Mouse (Mus musculus): ENCODE data around the gene Acvr1b. TPM values are rescaled to one million over a fixed set of nuclear protein-coding genes. Genes with fewer than 3 reads are reported as not detected.

Gene Acvr1b
- polyA plus RNA-seq, 1 experiment from 2014 or later = 18.8 TPM

GRCm38 (mm10) chr15:101228866-101229590, 55.2 kb downstream of the Acvr1b start:
- H3K9ac ChIP-seq = no peak overlapping the region
- ATAC-seq (ENCODE audit: low read depth) = no peak

DNA sequence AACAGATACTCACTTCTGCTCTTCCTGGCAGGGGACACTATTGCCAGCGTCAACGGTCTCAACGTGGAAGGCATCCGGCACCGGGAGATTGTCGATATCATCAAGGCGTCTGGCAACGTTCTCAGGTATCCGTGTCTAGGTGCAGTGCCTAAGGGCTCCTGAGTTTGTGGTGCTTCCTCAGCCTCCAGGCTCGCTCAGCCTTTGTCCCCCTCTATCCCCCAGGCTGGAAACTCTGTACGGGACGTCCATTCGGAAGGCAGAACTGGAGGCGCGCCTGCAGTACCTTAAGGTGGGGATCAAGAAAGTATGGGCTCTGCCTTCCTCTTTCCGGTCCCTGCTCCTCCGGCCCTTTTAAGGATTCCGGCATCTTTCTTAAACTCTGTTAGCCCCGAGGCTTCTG, 56.6 kb downstream of the Acvr1b start:
- Histone ChIP-seq H3K4me1 (replicated peaks) (peaks cover 32% of the 10 kb centered on the region), H3K9ac (no peak overlapping the region), H3K9me3 (no peaks in the 10 kb centered on the region), H3K27ac (replicated peaks) (no peak overlapping the region), H3K4me3 (no peak overlapping the region), H3K4me2 (no peak overlapping the region), H3K27me3 (peaks cover 2% of the 10 kb centered on the region; the same call in 1 of the 2 replicates), H3K36me3 (peaks cover 23% of the 10 kb centered on the region)
- ATAC-seq (ENCODE audit: low read depth) = no peak
- 96% methylated on average over 19 of the region's 19 CpGs for WGBS

More at GRCm38 (mm10) chr15:101228866-101229590, 55.2 kb downstream of the Acvr1b start:
- H3K4me1 ChIP-seq (replicated peaks) = peaks cover 32% of the 10 kb centered on the region
- no peak overlapping the region for H3K4me2 ChIP-seq
- 86% methylated on average over 21 of the region's 21 CpGs for WGBS
- peaks cover 23% of the 10 kb centered on the region for H3K36me3 ChIP-seq
- no peak overlapping the region for H3K4me3 ChIP-seq
- no peak overlapping the region for H3K27ac ChIP-seq (replicated peaks)
- peaks cover 10% of the 10 kb centered on the region; the same call in 1 of the 2 replicates for H3K27me3 ChIP-seq
- no peaks in the 10 kb centered on the region for H3K9me3 ChIP-seq

DNA sequence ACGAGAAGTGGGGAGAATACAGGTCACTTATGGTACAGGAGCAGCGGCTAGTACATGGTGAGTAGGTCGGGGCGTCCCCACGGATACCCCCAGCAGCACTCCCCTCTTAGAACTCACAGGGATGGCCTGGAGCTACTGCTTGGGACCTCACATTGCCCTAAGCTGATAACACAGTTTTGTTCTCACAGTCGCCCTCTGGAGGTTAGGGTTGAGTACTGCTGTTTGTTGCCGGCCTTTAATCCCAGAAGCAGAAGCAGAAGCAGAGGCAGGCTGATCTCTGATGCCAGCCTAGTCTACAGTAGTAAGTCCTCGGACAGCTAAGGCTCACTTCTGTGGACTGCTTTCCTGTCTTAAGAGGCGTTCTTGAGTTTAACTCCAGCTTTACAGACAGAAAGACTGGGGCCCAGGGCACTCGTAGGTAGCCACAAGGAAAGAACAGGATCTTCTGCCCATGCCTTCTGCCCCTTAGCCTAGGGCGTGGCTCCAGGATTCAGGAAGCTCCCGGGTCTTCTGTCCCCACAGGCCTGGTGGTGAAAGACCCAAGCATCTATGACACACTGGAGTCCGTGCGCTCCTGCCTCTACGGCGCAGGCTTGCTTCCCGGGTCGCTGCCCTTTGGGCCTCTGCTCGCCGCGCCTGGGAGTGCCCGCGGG, 57.3 kb downstream of the Acvr1b start:
- Histone ChIP-seq H3K27me3 (no peaks in the 10 kb centered on the region), H3K4me3 (peak overlapping the region; percentile 23), H3K27ac (replicated peaks) (no peak overlapping the region), H3K4me2 (peak overlapping the region; percentile 48), H3K9ac (peak overlapping the region; percentile 58), H3K36me3 (peaks cover 23% of the 10 kb centered on the region), H3K9me3 (no peaks in the 10 kb centered on the region), H3K4me1 (replicated peaks) (peaks cover 38% of the 10 kb centered on the region)
- no peak for ATAC-seq (ENCODE audit: low read depth)
- 77% methylated on average over 23 of the region's 23 CpGs for WGBS

DNA sequence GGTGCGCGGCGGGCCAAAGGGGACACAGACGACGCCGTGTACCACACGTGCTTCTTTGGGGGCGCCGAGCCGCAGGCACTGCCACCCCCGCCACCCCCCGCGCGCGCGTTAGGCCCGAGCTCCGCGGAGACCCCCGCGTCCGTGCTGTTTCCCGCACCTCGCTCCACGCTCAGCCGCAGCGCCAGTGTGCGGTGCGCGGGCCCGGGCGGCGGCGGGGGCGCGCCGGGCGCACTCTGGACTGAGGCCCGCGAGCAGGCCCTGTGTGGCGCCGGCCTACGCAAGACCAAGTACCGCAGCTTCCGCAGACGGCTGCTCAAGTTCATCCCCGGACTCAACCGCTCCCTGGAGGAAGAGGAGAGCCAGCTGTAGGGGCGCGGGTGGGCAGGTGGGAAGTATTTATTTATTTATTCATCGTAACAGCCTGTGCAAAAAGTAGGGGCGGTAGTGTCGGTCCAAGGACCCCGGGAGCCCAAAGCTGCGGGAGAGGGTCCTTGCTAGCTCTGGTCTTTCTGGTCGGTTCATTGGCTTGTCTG, 57.8 kb downstream of the Acvr1b start:
- H3K36me3 ChIP-seq = peaks cover 23% of the 10 kb centered on the region
- H3K4me2 ChIP-seq = peak overlapping the region; percentile 48
- ATAC-seq (ENCODE audit: low read depth) = no peak
- peaks cover 39% of the 10 kb centered on the region for H3K4me1 ChIP-seq (replicated peaks)
- no peaks in the 10 kb centered on the region for H3K9me3 ChIP-seq
- H3K9ac ChIP-seq = peak overlapping the region; percentile 58
- WGBS = 49% methylated on average over 54 of the region's 56 CpGs
- H3K27ac ChIP-seq (replicated peaks) = no peak overlapping the region
- peak overlapping the region; percentile 23 for H3K4me3 ChIP-seq
- H3K27me3 ChIP-seq = no peaks in the 10 kb centered on the region

DNA sequence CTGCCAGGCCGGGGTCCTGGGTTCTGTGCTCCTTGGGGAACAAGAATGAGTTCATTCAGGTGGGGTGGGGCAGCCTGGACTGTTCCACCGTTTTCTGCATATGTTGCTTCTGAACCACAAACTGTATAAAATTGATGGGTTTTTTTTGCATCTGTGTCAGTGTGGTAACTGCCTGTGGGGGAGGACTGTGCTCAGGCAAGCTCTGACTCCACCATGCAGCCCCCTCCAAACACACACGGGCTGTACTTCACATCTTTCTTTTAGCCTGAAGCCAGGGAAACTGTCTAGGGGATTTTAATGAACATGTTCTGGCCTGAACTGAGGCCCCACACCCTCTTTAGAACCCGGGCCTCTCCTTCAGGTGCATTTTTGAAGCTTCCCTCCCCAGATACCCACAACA, 58.7 kb downstream of the Acvr1b start:
- no peak overlapping the region for H3K4me3 ChIP-seq
- no peak for ATAC-seq (ENCODE audit: low read depth)
- no peak overlapping the region for H3K9ac ChIP-seq
- 76% methylated on average over 4 of the region's 4 CpGs for WGBS
- H3K36me3 ChIP-seq = peaks cover 23% of the 10 kb centered on the region
- H3K9me3 ChIP-seq = no peaks in the 10 kb centered on the region
- H3K4me2 ChIP-seq = no peak overlapping the region
- H3K27ac ChIP-seq (replicated peaks) = no peak overlapping the region
- peaks cover 36% of the 10 kb centered on the region for H3K4me1 ChIP-seq (replicated peaks)
- H3K27me3 ChIP-seq = no peaks in the 10 kb centered on the region

- Histone ChIP-seq H3K36me3 (peaks cover 23% of the 10 kb centered on the region), H3K4me2 (no peak overlapping the region), H3K4me3 (no peak overlapping the region), H3K27ac (replicated peaks) (no peak overlapping the region), H3K9ac (no peak overlapping the region), H3K27me3 (peaks cover 3% of the 10 kb centered on the region), H3K4me1 (replicated peaks) (peaks cover 30% of the 10 kb centered on the region), H3K9me3 (no peaks in the 10 kb centered on the region)
- WGBS = 92% methylated on average over 3 of the region's 3 CpGs
- ATAC-seq (ENCODE audit: low read depth) = no peak
Observed at GRCm38 (mm10) chr15:101233183-101233582, 59.3 kb downstream of the Acvr1b start.

- no peak overlapping the region for H3K4me2 ChIP-seq
- peaks cover 9% of the 10 kb centered on the region for H3K27me3 ChIP-seq
- H3K4me1 ChIP-seq (replicated peaks) = peaks cover 28% of the 10 kb centered on the region
- ATAC-seq (ENCODE audit: low read depth) = no peak
- no peaks in the 10 kb centered on the region for H3K9me3 ChIP-seq
- peaks cover 23% of the 10 kb centered on the region for H3K36me3 ChIP-seq
- 14% methylated on average over 11 of the region's 11 CpGs for WGBS
- H3K9ac ChIP-seq = no peak overlapping the region
- H3K27ac ChIP-seq (replicated peaks) = no peak overlapping the region
- no peak overlapping the region for H3K4me3 ChIP-seq
Observed at GRCm38 (mm10) chr15:101233641-101234275, 59.9 kb downstream of the Acvr1b start.

- WGBS = 63% methylated on average over 10 of the region's 10 CpGs
- Histone ChIP-seq H3K27me3 (peaks cover 9% of the 10 kb centered on the region), H3K4me1 (replicated peaks) (peaks cover 33% of the 10 kb centered on the region), H3K9me3 (no peaks in the 10 kb centered on the region), H3K4me2 (no peak overlapping the region), H3K9ac (no peak overlapping the region), H3K27ac (replicated peaks) (0 out of 2 replicates have a peak overlapping the region, but pooled peaks have one; percentile 5), H3K36me3 (peaks cover 16% of the 10 kb centered on the region), H3K4me3 (no peak overlapping the region)
- ATAC-seq (ENCODE audit: low read depth) = no peak
Observed at GRCm38 (mm10) chr15:101234611-101235341, 60.9 kb downstream of the Acvr1b start.

- Histone ChIP-seq H3K9me3 (no peaks in the 10 kb centered on the region), H3K4me1 (replicated peaks) (peaks cover 33% of the 10 kb centered on the region), H3K4me3 (no peak overlapping the region), H3K9ac (no peak overlapping the region), H3K36me3 (peaks cover 13% of the 10 kb centered on the region), H3K27ac (replicated peaks) (no peak overlapping the region), H3K27me3 (peaks cover 9% of the 10 kb centered on the region), H3K4me2 (no peak overlapping the region)
- WGBS = 15% methylated on average over 5 of the region's 5 CpGs
- ATAC-seq (ENCODE audit: low read depth) = no peak
Observed at GRCm38 (mm10) chr15:101235342-101235698, 61.5 kb downstream of the Acvr1b start.

DNA sequence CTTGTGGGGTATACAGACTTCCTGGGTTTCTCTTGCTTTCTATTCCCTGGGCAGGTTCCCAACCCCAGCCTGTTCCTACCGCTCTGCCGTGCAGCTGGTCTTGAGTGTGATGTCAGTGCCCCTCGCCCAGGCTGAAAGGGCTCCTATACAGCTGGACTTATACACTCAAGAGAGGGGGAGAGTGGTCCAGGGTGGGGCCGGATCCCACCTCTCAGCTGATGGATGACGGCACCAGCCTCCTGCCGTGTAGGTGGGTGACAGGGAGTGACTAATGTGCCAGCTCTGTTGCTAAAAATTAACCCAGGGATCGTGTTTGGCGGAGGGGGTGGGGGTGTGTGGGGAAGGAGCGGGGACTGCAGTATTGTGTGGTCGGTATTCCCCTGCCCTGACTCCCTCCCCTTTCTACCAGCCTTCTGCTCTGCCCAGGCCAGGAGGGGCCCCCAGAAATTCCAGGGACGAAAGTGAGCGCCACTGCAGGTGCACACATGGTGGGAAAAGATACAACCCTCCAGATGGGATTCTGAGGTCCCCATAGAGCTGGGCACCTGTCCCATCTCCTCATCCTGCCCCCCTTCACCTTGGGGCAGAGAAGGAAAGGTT, 62.0 kb downstream of the Acvr1b start:
- WGBS = 20% methylated on average over 12 of the region's 12 CpGs
- Histone ChIP-seq H3K4me1 (replicated peaks) (peaks cover 34% of the 10 kb centered on the region), H3K9ac (peak overlapping the region; percentile 19; the same call in 1 of the 2 replicates), H3K27ac (replicated peaks) (no peak overlapping the region), H3K27me3 (peaks cover 9% of the 10 kb centered on the region), H3K36me3 (peaks cover 8% of the 10 kb centered on the region), H3K4me2 (no peak overlapping the region), H3K4me3 (no peak overlapping the region), H3K9me3 (no peaks in the 10 kb centered on the region)
- ATAC-seq (ENCODE audit: low read depth) = no peak

GRCm38 (mm10) chr15:101236878-101237277, 63.0 kb downstream of the Acvr1b start:
- H3K4me3 ChIP-seq = no peak overlapping the region
- peaks cover 34% of the 10 kb centered on the region for H3K4me1 ChIP-seq (replicated peaks)
- no peak overlapping the region for H3K9ac ChIP-seq
- no peaks in the 10 kb centered on the region for H3K9me3 ChIP-seq
- H3K27ac ChIP-seq (replicated peaks) = no peak overlapping the region
- 10% methylated on average over 3 of the region's 3 CpGs for WGBS
- no peak overlapping the region for H3K4me2 ChIP-seq
- ATAC-seq (ENCODE audit: low read depth) = no peak
- peaks cover 9% of the 10 kb centered on the region for H3K27me3 ChIP-seq
- H3K36me3 ChIP-seq = no peaks in the 10 kb centered on the region

Data from neural tube, embryonic 13.5 days (tissue).